Mouse (Mus musculus): ENCODE data around the gene Samhd1. TPM values are rescaled to one million over a fixed set of nuclear protein-coding genes. Genes with fewer than 3 reads are reported as not detected.
"Not testable (repeated sequence)": the region's sequence is repeated elsewhere in the genome, so short reads cannot be mapped to it uniquely, and the experiment has no call there.

Gene Samhd1
- total RNA-seq (2017): 129 and 134 TPM in 2 replicates

DNA sequence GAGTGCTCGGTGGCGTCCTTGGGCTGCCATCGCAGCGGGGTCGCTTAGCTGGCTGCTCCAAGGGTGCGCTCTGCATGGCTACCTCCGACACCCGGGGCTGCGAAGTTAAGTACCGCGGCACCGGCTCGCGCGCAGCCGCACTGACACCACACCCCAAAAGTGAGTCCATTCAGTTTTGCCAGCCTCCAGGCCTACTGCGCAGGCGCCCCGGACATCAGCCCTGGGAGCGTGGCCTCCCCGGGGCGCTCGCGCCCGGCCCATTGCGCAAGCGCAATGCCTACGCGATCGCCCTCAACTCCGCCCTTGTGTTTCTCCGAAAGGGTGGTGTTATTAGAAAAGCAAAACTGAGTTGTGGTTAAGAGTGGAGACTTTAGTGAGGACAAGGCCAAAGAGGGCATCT, at the start of gene Samhd1:
Samhd1 (minus strand) TSS at position 252 of the 400 bp plus-strand sequence.
- ATAC-seq (replicated peaks in 1 of 2; ENCODE audit: insufficient read depth in 1 of 2, low FRiP score in 2 of 2, low TSS enrichment in 1 of 2, low read depth in 1 of 2, poor library complexity in 2 of 2, severe bottlenecking in 2 of 2): peak; percentile 68 to 74

DNA sequence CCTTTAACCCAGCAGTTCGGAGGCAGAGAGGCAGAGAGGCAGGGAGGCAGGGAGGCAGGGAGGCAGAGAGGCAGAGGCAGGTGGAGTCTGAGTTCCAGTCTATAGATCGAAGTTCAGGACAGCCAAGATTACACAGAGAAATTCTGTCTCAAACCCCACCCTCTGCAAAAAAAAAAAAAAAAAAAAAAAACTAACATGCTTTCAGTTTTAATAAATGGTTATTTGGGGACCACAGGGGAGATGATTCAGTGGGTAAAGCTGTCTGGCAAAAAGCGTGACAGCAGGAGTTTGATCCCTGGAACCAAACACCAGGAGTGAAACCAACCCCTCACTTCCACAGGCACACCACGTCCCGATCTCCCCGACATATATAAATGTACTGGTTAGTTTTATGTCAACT, 43.1 kb upstream of the Samhd1 start:
- ATAC-seq (replicated peaks in 1 of 2; ENCODE audit: insufficient read depth in 1 of 2, low FRiP score in 2 of 2, low TSS enrichment in 1 of 2, low read depth in 1 of 2, poor library complexity in 2 of 2, severe bottlenecking in 2 of 2): no peak

DNA sequence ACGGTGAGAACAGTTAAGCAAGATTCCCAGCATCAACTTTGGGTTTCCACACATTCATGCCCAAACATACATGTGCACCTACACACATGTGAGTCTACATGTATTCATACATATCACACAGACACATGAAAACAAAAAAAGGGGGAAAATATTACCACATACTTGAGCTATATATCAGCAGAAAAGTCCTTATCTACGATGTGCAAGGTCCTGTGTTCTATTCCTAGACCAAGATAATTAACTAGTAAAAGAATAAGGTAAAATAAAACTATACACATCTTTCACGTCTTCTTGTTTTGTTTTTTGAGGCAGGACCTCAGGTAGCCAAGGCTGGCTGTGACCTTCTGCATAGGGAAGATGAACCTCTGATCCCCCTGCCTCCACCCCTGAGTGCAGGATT, 41.2 kb upstream of the Samhd1 start:
- no peak for ATAC-seq (replicated peaks in 1 of 2; ENCODE audit: insufficient read depth in 1 of 2, low FRiP score in 2 of 2, low TSS enrichment in 1 of 2, low read depth in 1 of 2, poor library complexity in 2 of 2, severe bottlenecking in 2 of 2)

DNA sequence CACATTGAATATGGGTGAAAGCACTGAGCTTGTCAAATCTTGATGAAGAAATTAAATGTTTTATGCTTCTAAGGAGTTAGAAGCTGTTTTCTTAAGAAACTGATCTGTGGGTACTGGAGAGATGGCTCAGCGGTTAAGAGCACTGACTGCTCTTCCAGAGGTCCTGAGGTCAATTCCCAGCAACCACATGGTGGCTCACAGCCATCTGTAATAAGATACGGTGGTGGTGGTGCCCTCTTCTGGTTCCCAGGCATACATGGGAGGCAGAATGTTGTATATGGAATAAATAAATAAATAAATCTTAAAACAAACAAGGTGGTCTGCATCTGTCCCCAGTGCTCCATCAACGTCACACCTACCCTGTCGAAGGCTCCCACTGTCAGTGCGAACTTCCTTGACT, 39.4 kb upstream of the Samhd1 start:
- no peak for ATAC-seq (replicated peaks in 1 of 2; ENCODE audit: insufficient read depth in 1 of 2, low FRiP score in 2 of 2, low TSS enrichment in 1 of 2, low read depth in 1 of 2, poor library complexity in 2 of 2, severe bottlenecking in 2 of 2)

DNA sequence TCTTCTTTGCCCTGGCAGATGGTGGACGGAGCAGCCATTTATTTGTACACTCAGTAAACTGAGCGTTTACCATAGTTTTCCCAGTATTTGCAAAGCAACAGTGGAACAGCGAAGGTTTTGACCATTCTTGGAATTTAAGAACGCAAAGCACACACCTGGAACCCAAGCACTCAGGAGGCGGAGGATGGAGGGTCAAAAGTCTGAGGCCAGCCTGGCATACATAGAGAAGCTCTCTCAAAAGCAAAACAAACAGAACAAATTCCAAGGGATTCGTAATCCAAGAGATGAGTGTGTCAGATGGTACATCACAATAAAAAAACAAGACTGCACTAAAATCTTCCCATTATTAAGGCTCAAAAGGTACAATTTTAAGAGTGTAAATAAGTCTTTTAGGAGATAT, 38.5 kb upstream of the Samhd1 start:
- no peak for ATAC-seq (replicated peaks in 1 of 2; ENCODE audit: insufficient read depth in 1 of 2, low FRiP score in 2 of 2, low TSS enrichment in 1 of 2, low read depth in 1 of 2, poor library complexity in 2 of 2, severe bottlenecking in 2 of 2)

DNA sequence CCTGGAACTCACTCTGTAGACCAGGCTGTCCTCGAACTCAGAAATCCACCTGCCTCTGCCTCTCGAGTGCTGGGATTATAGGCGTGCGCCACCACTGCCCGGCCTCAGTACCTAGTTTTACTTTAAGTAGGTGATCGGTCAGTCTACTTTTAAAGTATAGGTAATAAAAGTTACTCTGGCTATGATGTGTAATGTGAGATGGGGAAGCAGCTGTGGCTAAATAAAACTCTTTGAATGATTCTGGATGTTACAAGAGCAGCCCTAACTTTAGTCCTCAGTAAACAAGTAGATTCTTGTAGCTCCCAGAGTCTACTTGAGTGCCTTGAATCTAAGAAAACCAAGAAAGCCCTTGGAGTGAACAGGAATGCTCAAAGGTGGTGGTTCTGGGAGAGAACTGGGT, 37.9 kb upstream of the Samhd1 start:
- no peak for ATAC-seq (replicated peaks in 1 of 2; ENCODE audit: insufficient read depth in 1 of 2, low FRiP score in 2 of 2, low TSS enrichment in 1 of 2, low read depth in 1 of 2, poor library complexity in 2 of 2, severe bottlenecking in 2 of 2)

DNA sequence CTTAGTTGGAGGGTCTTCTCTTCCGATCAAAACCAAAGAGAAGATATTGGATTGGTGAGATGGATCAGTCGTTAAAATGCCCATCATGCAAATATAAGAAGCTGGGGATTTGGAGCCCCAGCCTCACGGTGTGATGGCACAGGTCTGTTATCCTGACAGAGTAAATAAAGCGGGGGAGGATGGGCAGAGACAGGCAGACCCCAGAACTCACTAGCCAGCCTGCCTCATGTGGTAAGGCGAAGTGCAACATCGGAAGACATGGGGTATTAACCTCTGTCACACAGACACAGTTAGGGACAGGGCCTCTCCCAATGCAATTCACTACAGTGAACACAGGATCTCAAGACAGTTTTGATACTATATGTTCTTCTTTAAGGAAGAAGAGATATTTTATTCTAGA, 35.6 kb upstream of the Samhd1 start:
- ATAC-seq (replicated peaks in 1 of 2; ENCODE audit: insufficient read depth in 1 of 2, low FRiP score in 2 of 2, low TSS enrichment in 1 of 2, low read depth in 1 of 2, poor library complexity in 2 of 2, severe bottlenecking in 2 of 2): no peak

DNA sequence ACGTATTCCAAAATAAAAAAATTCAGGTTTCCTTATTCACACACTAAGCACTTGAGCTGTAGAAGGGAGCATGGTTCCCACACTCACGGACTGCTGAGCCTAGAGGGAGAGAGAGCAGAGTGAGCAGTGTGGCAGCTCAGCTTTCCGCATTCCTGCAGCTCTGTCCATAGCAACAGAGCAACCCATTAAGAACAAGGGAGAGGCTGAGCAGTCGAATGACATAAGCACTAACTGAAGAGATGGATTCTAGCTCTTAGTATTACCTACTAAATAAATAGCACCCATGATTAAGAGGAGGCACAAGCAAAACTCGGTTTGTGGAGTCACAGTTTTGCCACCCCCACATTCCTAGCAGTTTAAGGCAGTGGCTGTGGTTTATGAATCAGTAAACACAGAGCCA, 35.1 kb upstream of the Samhd1 start:
- no peak for ATAC-seq (replicated peaks in 1 of 2; ENCODE audit: insufficient read depth in 1 of 2, low FRiP score in 2 of 2, low TSS enrichment in 1 of 2, low read depth in 1 of 2, poor library complexity in 2 of 2, severe bottlenecking in 2 of 2)

DNA sequence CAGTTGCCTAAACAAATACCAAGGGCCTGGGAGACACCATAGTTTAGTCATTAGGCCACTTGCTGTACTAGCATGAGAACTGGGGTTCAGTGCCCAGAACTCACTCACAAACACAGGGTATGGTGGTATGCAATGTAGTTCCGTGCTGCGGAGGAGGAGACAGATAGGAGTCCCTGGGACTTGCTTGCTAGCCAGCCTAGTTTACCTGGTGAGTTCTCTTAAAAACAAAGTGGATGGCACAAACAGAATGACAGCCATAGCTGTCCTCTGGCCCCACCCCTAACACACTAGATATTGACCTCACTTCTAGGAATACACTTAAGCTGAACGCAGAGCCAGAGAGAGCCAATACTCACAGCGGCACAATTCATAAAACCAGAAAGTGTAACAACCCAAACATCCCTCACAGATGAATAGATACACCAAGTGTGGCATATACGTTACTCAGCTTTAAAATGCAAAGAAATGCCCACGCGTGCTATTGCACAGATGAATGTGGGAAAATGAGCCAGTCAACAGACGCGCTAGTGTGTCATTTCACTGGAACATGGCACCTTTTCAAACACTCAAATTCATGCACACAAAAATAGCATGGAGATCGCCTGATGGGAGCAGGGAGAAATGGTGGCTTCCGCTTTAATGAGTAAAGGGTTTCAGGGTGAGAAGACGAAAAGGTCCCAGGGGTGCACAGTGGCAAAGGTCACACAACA, 31.5 kb upstream of the Samhd1 start:
- no peak for ATAC-seq (replicated peaks in 1 of 2; ENCODE audit: insufficient read depth in 1 of 2, low FRiP score in 2 of 2, low TSS enrichment in 1 of 2, low read depth in 1 of 2, poor library complexity in 2 of 2, severe bottlenecking in 2 of 2)

DNA sequence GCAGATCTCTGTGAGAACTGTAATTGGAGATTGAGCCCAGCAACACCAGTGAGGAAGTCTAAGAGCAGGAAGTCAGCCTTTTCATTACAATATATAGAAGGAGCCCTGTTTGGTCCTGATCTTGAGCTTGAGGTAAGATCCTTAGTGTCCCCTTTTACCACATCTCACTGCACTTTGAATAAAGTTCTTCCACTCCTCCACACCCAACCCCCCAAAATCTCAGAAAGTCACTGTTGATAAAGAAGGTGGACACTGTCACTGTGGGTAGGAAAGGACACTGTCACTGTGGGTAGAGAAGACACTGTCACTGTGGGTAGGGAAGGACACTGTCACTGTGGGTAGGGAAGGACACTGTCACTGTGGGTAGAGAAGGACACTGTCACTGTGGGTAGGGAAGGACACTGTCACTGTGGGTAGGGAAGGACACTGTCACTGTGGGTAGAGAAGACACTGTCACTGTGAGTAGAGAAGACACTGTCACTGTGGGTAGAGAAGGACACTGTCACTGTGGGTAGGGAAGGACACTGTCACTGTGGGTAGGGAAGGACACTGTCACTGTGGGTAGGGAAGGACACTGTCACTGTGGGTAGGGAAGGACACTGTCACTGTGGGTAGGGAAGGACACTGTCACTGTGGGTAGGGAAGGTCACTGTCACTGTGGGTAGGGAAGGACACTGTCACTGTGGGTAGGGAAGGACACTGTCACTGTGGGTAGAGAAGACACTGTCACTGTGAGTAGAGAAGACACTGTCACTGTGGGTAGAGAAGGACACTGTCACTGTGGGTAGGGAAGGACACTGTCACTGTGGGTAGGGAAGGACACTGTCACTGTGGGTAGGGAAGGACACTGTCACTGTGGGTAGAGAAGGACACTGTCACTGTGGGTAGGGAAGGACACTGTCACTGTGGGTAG, 30.5 kb upstream of the Samhd1 start:
- not testable (repeated sequence) for ATAC-seq (replicated peaks in 1 of 2; ENCODE audit: insufficient read depth in 1 of 2, low FRiP score in 2 of 2, low TSS enrichment in 1 of 2, low read depth in 1 of 2, poor library complexity in 2 of 2, severe bottlenecking in 2 of 2)

DNA sequence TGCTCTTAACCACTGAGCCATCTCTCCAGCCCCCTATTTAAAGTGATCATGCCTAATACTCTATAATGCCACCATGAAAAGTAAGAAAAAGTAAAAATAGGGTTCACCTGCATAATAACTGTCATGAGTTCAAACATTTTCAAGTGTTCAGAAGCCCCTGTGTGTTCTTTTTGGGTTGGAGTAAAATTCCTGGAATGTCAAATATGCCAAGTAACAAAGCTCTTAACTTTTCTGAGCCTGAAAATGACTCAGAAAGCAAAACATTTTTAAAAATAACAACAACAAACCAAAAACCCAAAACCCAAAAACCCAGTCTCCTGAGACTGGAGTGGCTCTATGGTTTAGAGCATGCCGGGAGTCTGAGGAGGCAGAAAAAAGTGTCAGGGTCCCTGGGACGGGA, 29.0 kb upstream of the Samhd1 start:
- no peak for ATAC-seq (replicated peaks in 1 of 2; ENCODE audit: insufficient read depth in 1 of 2, low FRiP score in 2 of 2, low TSS enrichment in 1 of 2, low read depth in 1 of 2, poor library complexity in 2 of 2, severe bottlenecking in 2 of 2)

DNA sequence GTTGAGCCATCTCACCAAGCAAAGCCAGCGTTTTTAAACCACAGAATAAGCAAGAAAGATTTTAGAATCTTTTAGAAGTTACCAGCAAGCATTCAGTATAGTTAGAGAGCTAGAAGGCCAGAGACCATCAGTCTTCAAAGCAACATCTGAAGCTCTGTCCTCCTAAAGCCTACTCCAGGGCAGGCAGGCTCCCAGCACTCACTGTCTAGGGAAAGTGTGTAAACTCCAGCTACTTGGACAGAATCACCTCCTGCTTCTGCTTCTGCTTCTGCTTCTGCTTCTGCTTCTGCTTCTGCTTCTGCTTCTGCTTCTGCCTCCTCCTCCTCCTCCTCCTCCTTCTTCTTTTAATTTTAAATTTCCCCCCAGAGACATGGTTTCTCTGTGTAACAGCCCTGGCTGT, 21.0 kb upstream of the Samhd1 start:
- ATAC-seq (replicated peaks in 1 of 2; ENCODE audit: insufficient read depth in 1 of 2, low FRiP score in 2 of 2, low TSS enrichment in 1 of 2, low read depth in 1 of 2, poor library complexity in 2 of 2, severe bottlenecking in 2 of 2): no peak

DNA sequence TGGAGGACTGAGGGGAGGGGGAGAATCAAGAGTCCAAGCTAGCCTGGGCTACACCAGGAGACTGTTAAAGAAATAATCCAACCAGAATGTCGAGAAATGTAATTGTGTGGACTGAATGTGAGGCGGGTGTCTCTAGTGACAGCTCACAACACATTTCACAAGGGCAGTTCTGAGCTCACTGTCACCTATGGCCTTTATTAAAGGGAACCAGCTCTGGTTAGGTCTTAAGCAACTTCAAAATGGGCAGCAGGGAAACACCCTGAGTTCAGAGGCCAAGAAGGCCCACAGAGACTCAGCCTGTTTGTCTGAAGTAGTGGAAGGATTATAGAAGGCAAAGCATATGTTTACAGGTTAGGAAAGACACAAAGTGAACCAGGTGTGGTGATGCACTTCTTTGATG, 18.2 kb upstream of the Samhd1 start:
- no peak for ATAC-seq (replicated peaks in 1 of 2; ENCODE audit: insufficient read depth in 1 of 2, low FRiP score in 2 of 2, low TSS enrichment in 1 of 2, low read depth in 1 of 2, poor library complexity in 2 of 2, severe bottlenecking in 2 of 2)

DNA sequence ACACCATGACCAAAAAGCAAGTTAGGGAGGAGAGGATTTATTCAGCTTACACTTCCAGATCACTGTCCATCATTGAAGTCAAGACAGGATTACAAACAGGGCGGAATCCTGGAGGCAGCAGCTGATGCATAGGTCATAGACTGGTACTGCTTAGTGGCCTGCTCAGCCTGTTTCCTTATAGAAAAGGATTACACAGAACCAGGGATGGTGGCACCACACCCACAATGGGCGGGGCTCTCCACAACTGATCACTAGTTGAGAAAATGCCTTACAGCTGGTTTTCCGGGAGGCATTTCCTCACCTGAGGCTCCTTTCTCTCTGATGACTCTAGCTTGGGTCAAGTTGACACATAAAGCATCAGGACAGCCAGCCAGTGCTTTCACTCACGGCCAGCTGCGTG, 13.4 kb upstream of the Samhd1 start:
- no peak for ATAC-seq (replicated peaks in 1 of 2; ENCODE audit: insufficient read depth in 1 of 2, low FRiP score in 2 of 2, low TSS enrichment in 1 of 2, low read depth in 1 of 2, poor library complexity in 2 of 2, severe bottlenecking in 2 of 2)

DNA sequence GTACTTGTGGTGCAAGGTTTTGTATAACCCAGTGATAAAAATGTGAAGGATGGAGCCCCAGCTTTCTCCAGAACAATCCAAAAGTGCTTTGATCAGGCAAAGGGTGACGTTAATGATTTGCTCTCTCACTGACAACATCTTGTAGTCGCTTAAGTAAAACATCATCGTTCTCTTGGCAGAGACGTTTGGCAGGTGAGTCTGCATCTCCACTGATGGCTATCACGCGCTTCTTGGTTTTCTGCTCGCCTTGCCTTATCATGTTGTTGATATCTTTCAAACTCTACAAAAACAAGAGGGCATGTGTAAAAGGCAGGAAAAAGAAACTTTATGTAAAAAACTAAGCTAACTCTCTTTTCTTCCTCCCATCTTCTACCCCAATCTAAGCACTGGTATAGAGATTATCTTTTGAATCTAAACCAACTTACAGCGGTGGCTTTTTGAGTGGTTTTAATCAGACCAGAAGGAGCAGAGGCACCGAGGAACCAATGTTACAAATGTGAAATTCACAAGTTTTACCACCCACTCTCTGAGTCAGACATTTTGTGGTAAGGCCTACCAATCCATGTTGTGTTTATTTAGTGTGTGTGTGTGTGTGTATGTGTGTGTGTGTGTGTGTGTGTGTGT, 12.4 kb upstream of the Samhd1 start:
- ATAC-seq (replicated peaks in 1 of 2; ENCODE audit: insufficient read depth in 1 of 2, low FRiP score in 2 of 2, low TSS enrichment in 1 of 2, low read depth in 1 of 2, poor library complexity in 2 of 2, severe bottlenecking in 2 of 2): no peak

DNA sequence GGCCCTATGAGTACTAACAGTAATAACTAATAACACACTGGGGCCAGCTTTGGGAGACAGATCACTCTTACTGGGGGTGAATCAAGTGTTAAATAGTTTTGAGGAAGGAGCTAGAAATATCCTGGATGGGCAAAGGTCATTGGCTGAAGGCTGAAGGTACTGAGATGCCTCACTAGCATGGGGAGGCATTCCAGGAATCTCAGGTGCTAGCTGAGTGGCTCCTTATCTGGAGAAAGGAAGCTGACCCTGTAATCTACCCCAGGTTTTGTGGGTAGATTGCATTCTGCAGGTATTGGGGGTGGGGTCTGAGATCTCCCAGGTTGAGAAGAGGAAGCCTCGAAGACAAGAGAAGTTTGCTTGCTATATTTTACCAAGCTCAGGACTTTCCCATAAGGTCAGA, 10.1 kb upstream of the Samhd1 start:
- ATAC-seq (replicated peaks in 1 of 2; ENCODE audit: insufficient read depth in 1 of 2, low FRiP score in 2 of 2, low TSS enrichment in 1 of 2, low read depth in 1 of 2, poor library complexity in 2 of 2, severe bottlenecking in 2 of 2): no peak

DNA sequence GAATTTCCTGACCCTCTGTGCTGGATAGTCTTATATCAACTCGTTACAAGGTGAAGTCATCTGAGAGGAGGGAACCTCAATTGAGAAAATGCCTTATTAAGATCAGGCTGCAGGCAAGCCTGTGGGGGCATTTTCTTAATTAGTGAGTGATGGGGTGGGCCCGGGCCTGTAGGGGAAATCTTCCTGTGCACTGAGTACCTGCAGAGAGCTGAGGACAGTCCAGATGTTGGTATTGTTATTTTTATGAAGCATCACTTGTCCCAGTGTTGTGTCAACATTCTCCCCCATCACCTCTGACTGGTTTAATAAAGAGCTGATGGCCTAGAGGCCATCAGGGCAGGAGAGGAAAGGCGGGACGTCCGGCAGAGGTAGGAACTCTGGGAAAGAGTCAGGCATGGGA, 9.1 kb upstream of the Samhd1 start:
- ATAC-seq (replicated peaks in 1 of 2; ENCODE audit: insufficient read depth in 1 of 2, low FRiP score in 2 of 2, low TSS enrichment in 1 of 2, low read depth in 1 of 2, poor library complexity in 2 of 2, severe bottlenecking in 2 of 2): no peak

DNA sequence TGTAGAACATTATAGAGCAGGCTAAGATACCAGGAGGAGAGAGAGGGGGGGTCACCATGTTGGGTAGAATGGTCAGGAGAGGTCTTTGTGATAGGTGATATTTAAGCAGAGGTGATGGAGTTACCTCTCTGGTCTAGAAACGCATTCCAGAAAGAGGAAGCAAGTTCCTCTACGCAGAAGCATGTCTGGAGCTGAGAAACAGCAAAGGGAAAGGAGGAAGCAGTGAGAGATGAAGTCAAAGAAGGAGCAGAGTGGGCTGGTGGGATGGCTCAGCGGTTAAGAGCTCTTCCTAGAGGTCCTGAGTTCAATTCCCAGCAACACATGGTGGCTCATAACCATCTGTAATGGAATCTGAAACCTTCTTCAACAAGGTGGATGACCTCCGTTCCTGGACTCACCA, 6.9 kb upstream of the Samhd1 start:
- 0 out of 4 replicates have a peak, but pooled peaks of 1 of the 2 experiments have one; percentile 23 for ATAC-seq (replicated peaks in 1 of 2; ENCODE audit: insufficient read depth in 1 of 2, low FRiP score in 2 of 2, low TSS enrichment in 1 of 2, low read depth in 1 of 2, poor library complexity in 2 of 2, severe bottlenecking in 2 of 2)

Data from hematopoietic stem cell, adult 5-6 weeks (primary cell).